Mouse (Mus musculus) hindbrain, embryonic 16.5 days (tissue): ENCODE measurements around the gene Cpsf3. TPM values are rescaled to one million over a fixed set of nuclear protein-coding genes. Genes with fewer than 3 reads are reported as not detected.

Source experiments
- ATAC-seq: fragments of 200-750 bp; cut with Nextera tagmentation; 2 replicates; pipeline ENCODE4 v1.8.0; 2017; ENCODE audit warnings: moderate TSS enrichment, moderate library complexity
- H3K27ac ChIP-seq: fragments of 300-500 bp; sonication (generic); 2 replicates; pipeline ENCODE4 v1.5.1; 2014; ENCODE audit warnings: low read depth, mild to moderate bottlenecking, control low read depth, low read length, moderate library complexity
- H3K27me3 ChIP-seq: fragments of 300-500 bp; sonication (generic); replicated peaks from 2 replicates; pipeline ENCODE4 v1.6.1; 2014; ENCODE audit warnings: low read length; ENCODE audit not compliant: control insufficient read depth, insufficient read depth
- H3K36me3 ChIP-seq: fragments of 300-500 bp; sonication (generic); 2 replicates; pipeline ENCODE4 v1.6.1; 2014; ENCODE audit warnings: mild to moderate bottlenecking, low read length, moderate library complexity, mixed read lengths; ENCODE audit not compliant: control insufficient read depth, insufficient read depth
- H3K4me1 ChIP-seq: fragments of 300-500 bp; sonication (generic); 2 replicates; pipeline ENCODE4 v1.6.1; 2014; ENCODE audit warnings: low read depth, low read length; ENCODE audit not compliant: control insufficient read depth, insufficient read depth
- H3K4me2 ChIP-seq: fragments of 300-500 bp; sonication (generic); 2 replicates; pipeline ENCODE4 v1.6.1; 2014; ENCODE audit warnings: mild to moderate bottlenecking, low read length, control low read depth, moderate library complexity
- H3K4me3 ChIP-seq: fragments of 300-500 bp; sonication (generic); 2 replicates; pipeline ENCODE4 v1.5.1; 2014; ENCODE audit warnings: mild to moderate bottlenecking, low read length, control low read depth, moderate library complexity
- H3K9ac ChIP-seq: fragments of 300-500 bp; sonication (generic); 2 replicates; pipeline ENCODE4 v1.6.1; 2014; ENCODE audit warnings: low read depth, mild to moderate bottlenecking, control low read depth, low read length, moderate library complexity
- H3K9me3 ChIP-seq: fragments of 300-500 bp; sonication (generic); 2 replicates; pipeline ENCODE4 v1.6.1; 2014; ENCODE audit warnings: mild to moderate bottlenecking, low read length, moderate library complexity; ENCODE audit not compliant: control insufficient read depth
- WGBS: fragments of 180-500 bp; shearing (Covaris S2); extraction: QIAGEN DNeasy Blood & Tissue Kit; methylation state at CpG from one replicate; pipeline ENCODE4 v1.1.7; 2014; 5-methylcytosine and 5-hydroxymethylcytosine counted together
- polyA plus RNA-seq: library from polyadenylated mRNA; unstranded; fragments of >200 nt; fragmentation: Nextera tagmentation; extraction: Ambion mirVana; gene quantifications from 2 replicates; pipeline ENCODE4 v1.2.1, GENCODE M21; 2015

The Cpsf3 gene
- polyA plus RNA-seq, 1 experiment from 2014 or later, result 86.1 TPM

GRCm38 (mm10) chr12:21286712-21287650 lies 1.8 kb downstream of the Cpsf3 start:
- 34% methylated on average over 18 of the region's 18 CpGs for WGBS
- peak; percentile 56 for ATAC-seq

GRCm38 (mm10) chr12:21288716-21289395 lies 3.7 kb downstream of the Cpsf3 start:
- no peak for ATAC-seq
- no peaks in the 10 kb centered on the region for H3K27me3 ChIP-seq
- peaks cover 17% of the 10 kb centered on the region for H3K36me3 ChIP-seq

More at GRCm38 (mm10) chr12:21286712-21287650, 1.8 kb downstream of the Cpsf3 start:
- H3K9me3 ChIP-seq, result no peaks in the 10 kb centered on the region
- peak overlapping the region; percentile 81 for H3K27ac ChIP-seq
- no peaks in the 10 kb centered on the region for H3K27me3 ChIP-seq
- H3K4me1 ChIP-seq, result peaks cover 20% of the 10 kb centered on the region
- H3K36me3 ChIP-seq, result 0 out of 2 replicates have a peak, but pooled peaks cover 4% of the 10 kb centered on the region
- H3K9ac ChIP-seq, result peak overlapping the region; percentile 69
- peak overlapping the region; percentile 93 for H3K4me3 ChIP-seq
- H3K4me2 ChIP-seq, result peak overlapping the region; percentile 70

GRCm38 (mm10) chr12:21289651-21290050 lies 4.5 kb downstream of the Cpsf3 start:
- H3K4me2 ChIP-seq, result no peak overlapping the region
- 87% methylated on average over 6 of the region's 6 CpGs for WGBS
- no peak overlapping the region for H3K9ac ChIP-seq
- H3K36me3 ChIP-seq, result peaks cover 21% of the 10 kb centered on the region
- H3K4me3 ChIP-seq, result no peak overlapping the region
- H3K9me3 ChIP-seq, result no peaks in the 10 kb centered on the region
- no peaks in the 10 kb centered on the region for H3K27me3 ChIP-seq
- peaks cover 20% of the 10 kb centered on the region for H3K4me1 ChIP-seq
- no peak for ATAC-seq
- no peak overlapping the region for H3K27ac ChIP-seq

More at GRCm38 (mm10) chr12:21288716-21289395, 3.7 kb downstream of the Cpsf3 start:
- peaks cover 20% of the 10 kb centered on the region for H3K4me1 ChIP-seq
- H3K9ac ChIP-seq, result no peak overlapping the region
- no peak overlapping the region for H3K27ac ChIP-seq
- H3K4me3 ChIP-seq, result no peak overlapping the region
- 87% methylated on average over 3 of the region's 3 CpGs for WGBS
- H3K9me3 ChIP-seq, result no peaks in the 10 kb centered on the region
- no peak overlapping the region for H3K4me2 ChIP-seq

GRCm38 (mm10) chr12:21298856-21299255 lies 13.7 kb downstream of the Cpsf3 start:
- no peak overlapping the region for H3K4me2 ChIP-seq

GRCm38 (mm10) chr12:21301324-21301723 lies 16.1 kb downstream of the Cpsf3 start:
- Histone ChIP-seq H3K9ac (no peak overlapping the region), H3K27ac (no peak overlapping the region), H3K9me3 (no peaks in the 10 kb centered on the region), H3K4me2 (no peak overlapping the region), H3K36me3 (peaks cover 63% of the 10 kb centered on the region), H3K4me3 (no peak overlapping the region), H3K27me3 (no peaks in the 10 kb centered on the region), H3K4me1 (no peaks in the 10 kb centered on the region)
- no peak for ATAC-seq
- 94% methylated on average over 7 of the region's 7 CpGs for WGBS

More at GRCm38 (mm10) chr12:21298856-21299255, 13.7 kb downstream of the Cpsf3 start:
- no peak for ATAC-seq
- Histone ChIP-seq H3K4me1 (no peaks in the 10 kb centered on the region), H3K36me3 (peaks cover 64% of the 10 kb centered on the region), H3K27me3 (no peaks in the 10 kb centered on the region), H3K9ac (no peak overlapping the region), H3K4me3 (no peak overlapping the region), H3K9me3 (no peaks in the 10 kb centered on the region), H3K27ac (no peak overlapping the region)
- 93% methylated on average over 11 of the region's 11 CpGs for WGBS

- Histone ChIP-seq H3K9ac (no peak overlapping the region), H3K4me3 (no peak overlapping the region), H3K9me3 (no peaks in the 10 kb centered on the region), H3K4me1 (no peaks in the 10 kb centered on the region), H3K36me3 (peaks cover 64% of the 10 kb centered on the region), H3K4me2 (no peak overlapping the region), H3K27me3 (no peaks in the 10 kb centered on the region), H3K27ac (no peak overlapping the region)
- 91% methylated on average over 8 of the region's 8 CpGs for WGBS
- ATAC-seq, result no peak
These were observed 16.7 kb downstream of the Cpsf3 start for GRCm38 (mm10) chr12:21301932-21302331.

GRCm38 (mm10) chr12:21302361-21302783 lies 17.2 kb downstream of the Cpsf3 start:
- peaks cover 62% of the 10 kb centered on the region for H3K36me3 ChIP-seq
- ATAC-seq, result no peak
- H3K27me3 ChIP-seq, result no peaks in the 10 kb centered on the region
- WGBS, result 85% methylated on average over 5 of the region's 5 CpGs
- H3K9me3 ChIP-seq, result no peaks in the 10 kb centered on the region
- H3K4me2 ChIP-seq, result no peak overlapping the region
- H3K27ac ChIP-seq, result no peak overlapping the region
- no peaks in the 10 kb centered on the region for H3K4me1 ChIP-seq
- H3K9ac ChIP-seq, result no peak overlapping the region
- H3K4me3 ChIP-seq, result no peak overlapping the region

GRCm38 (mm10) chr12:21305741-21306140 lies 20.6 kb downstream of the Cpsf3 start:
- H3K36me3 ChIP-seq, result peaks cover 58% of the 10 kb centered on the region
- H3K4me3 ChIP-seq, result no peak overlapping the region
- no peak for ATAC-seq
- no peak overlapping the region for H3K4me2 ChIP-seq
- 87% methylated on average over 4 of the region's 4 CpGs for WGBS
- no peak overlapping the region for H3K27ac ChIP-seq
- no peaks in the 10 kb centered on the region for H3K27me3 ChIP-seq
- no peak overlapping the region for H3K9ac ChIP-seq
- no peaks in the 10 kb centered on the region for H3K4me1 ChIP-seq
- no peaks in the 10 kb centered on the region for H3K9me3 ChIP-seq

- Histone ChIP-seq H3K27me3 (no peaks in the 10 kb centered on the region), H3K4me2 (no peak overlapping the region), H3K4me3 (no peak overlapping the region), H3K9me3 (no peaks in the 10 kb centered on the region), H3K4me1 (no peaks in the 10 kb centered on the region), H3K36me3 (peaks cover 58% of the 10 kb centered on the region), H3K27ac (no peak overlapping the region), H3K9ac (no peak overlapping the region)
- 91% methylated on average over 4 of the region's 4 CpGs for WGBS
- no peak for ATAC-seq
These were observed 21.5 kb downstream of the Cpsf3 start for GRCm38 (mm10) chr12:21306721-21307120.
